Mouse (Mus musculus) activated CD4-positive, CD25-positive, alpha-beta regulatory T cell, adult 9 weeks (primary cell): ENCODE results near the gene Angel1. TPM values are rescaled to one million over a fixed set of nuclear protein-coding genes. Genes with fewer than 3 reads are reported as not detected.

Source experiments
- polyA plus RNA-seq: library from polyadenylated mRNA; unstranded; fragments of 100-300 nt; shearing (Covaris generic); gene quantifications from one replicate; pipeline ENCODE4 v1.2.1, GENCODE M21; 2017

Angel1 gene
- 15.6 TPM for polyA plus RNA-seq

GRCm38 (mm10) chr12:86726120-86726640, at the start of gene Angel1:
Gene Angel1, minus strand, starts transcription at chr12:86726460.

GRCm38 (mm10) chr12:86734319-86734810, 8.1 kb upstream of the Angel1 start, which contains the start of gene Lrrc74a:
Gene Lrrc74a, plus strand, starts transcription at chr12:86734369.

GRCm38 (mm10) chr12:86678591-86679545, 47.4 kb downstream of the Angel1 start, which contains the start of gene Vash1:
Gene Vash1, plus strand, starts transcription at chr12:86678700.

Other genes starting within 250 kb of the Angel1 start
- gene Vash1, start 47.8 kb downstream of the Angel1 start, polyA plus RNA-seq = not detected
- not detected for gene Lrrc74a, start 7.9 kb upstream of the Angel1 start, polyA plus RNA-seq
- gene Irf2bpl, start 158.3 kb upstream of the Angel1 start, polyA plus RNA-seq = 45.5 TPM
- gene Cipc, start 220.6 kb upstream of the Angel1 start, polyA plus RNA-seq = 35.5 TPM